Mouse (Mus musculus) neural tube, embryonic 15.5 days (tissue): ENCODE data around the gene Crabp2. TPM values are rescaled to one million over a fixed set of nuclear protein-coding genes. Genes with fewer than 3 reads are reported as not detected.

Experiments
- ATAC-seq: fragments of 200-750 bp; cut with Nextera tagmentation; 2 replicates; pipeline ENCODE4 v1.8.0; 2017; ENCODE audit warnings: mild to moderate bottlenecking, moderate TSS enrichment, moderate library complexity; ENCODE audit not compliant: low FRiP score
- H3K27ac ChIP-seq: fragments of 300-500 bp; sonication (generic); replicated peaks from 2 replicates; pipeline ENCODE4 v1.5.1; 2015; ENCODE audit warnings: mild to moderate bottlenecking, inconsistent platforms
- H3K27me3 ChIP-seq: fragments of 300-500 bp; sonication (generic); replicated peaks from 2 replicates; pipeline ENCODE4 v1.6.1; 2015; ENCODE audit warnings: inconsistent platforms
- H3K36me3 ChIP-seq: fragments of 300-500 bp; sonication (generic); 2 replicates; pipeline ENCODE4 v1.6.1; 2015; ENCODE audit warnings: inconsistent platforms
- H3K4me1 ChIP-seq: fragments of 300-500 bp; sonication (generic); 2 replicates; pipeline ENCODE4 v1.6.1; 2015; ENCODE audit warnings: inconsistent platforms
- H3K4me2 ChIP-seq: fragments of 300-500 bp; sonication (generic); 2 replicates; pipeline ENCODE4 v1.6.1; 2015; ENCODE audit warnings: inconsistent platforms, mild to moderate bottlenecking, moderate library complexity
- H3K4me3 ChIP-seq: fragments of 300-500 bp; sonication (generic); replicated peaks from 2 replicates; pipeline ENCODE4 v1.5.1; 2015; ENCODE audit warnings: mild to moderate bottlenecking, inconsistent platforms
- H3K9ac ChIP-seq: fragments of 300-500 bp; sonication (generic); replicated peaks from 2 replicates; pipeline ENCODE4 v1.6.1; 2015; ENCODE audit warnings: mild to moderate bottlenecking, inconsistent platforms
- H3K9me3 ChIP-seq: fragments of 300-500 bp; sonication (generic); replicated peaks from 2 replicates; pipeline ENCODE4 v1.6.1; 2016; ENCODE audit warnings: inconsistent platforms
- whole genome bisulfite sequencing: fragments of 180-500 bp; shearing (Covaris S2); methylation state at CpG from one replicate; pipeline ENCODE4 v1.1.7; 2015; ENCODE audit warnings: mixed read lengths; 5-methylcytosine and 5-hydroxymethylcytosine counted together
- polyA plus RNA-seq: library from polyadenylated mRNA; unstranded; fragments of >200 nt; fragmentation: Nextera tagmentation; extraction: Ambion mirVana; gene quantifications from 2 replicates; pipeline ENCODE4 v1.2.1, GENCODE M21; 2015

Gene Crabp2
- polyA plus RNA-seq, 1 experiment from 2014 or later = 81.1 TPM

- Histone ChIP-seq H3K27me3 (peaks cover 71% of the 10 kb centered on the region), H3K4me2 (no peak overlapping the region), H3K4me1 (peaks cover 22% of the 10 kb centered on the region), H3K9ac (no peak overlapping the region), H3K9me3 (no peaks in the 10 kb centered on the region), H3K27ac (no peak overlapping the region), H3K4me3 (no peak overlapping the region), H3K36me3 (no peaks in the 10 kb centered on the region)
- no peak for ATAC-seq
- 12% methylated on average over 3 of the region's 6 CpGs for WGBS
Measured at GRCm38 (mm10) chr3:87993436-87993835, 45.0 kb downstream of the Crabp2 start.

- Histone ChIP-seq H3K36me3 (no peaks in the 10 kb centered on the region), H3K4me2 (no peak overlapping the region), H3K27me3 (peaks cover 88% of the 10 kb centered on the region), H3K4me3 (no peak overlapping the region), H3K9ac (no peak overlapping the region), H3K4me1 (peaks cover 34% of the 10 kb centered on the region), H3K27ac (no peak overlapping the region), H3K9me3 (no peaks in the 10 kb centered on the region)
- 24% methylated on average over 11 of the region's 11 CpGs for WGBS
- ATAC-seq = no peak
Measured at GRCm38 (mm10) chr3:87995331-87995730, 46.9 kb downstream of the Crabp2 start.

GRCm38 (mm10) chr3:87996401-87996800 is 47.9 kb downstream of the Crabp2 start:
- 3% methylated on average over 15 of the region's 15 CpGs for WGBS
- peaks cover 93% of the 10 kb centered on the region for H3K27me3 ChIP-seq
- ATAC-seq = no peak

GRCm38 (mm10) chr3:87996971-87997614 is 48.6 kb downstream of the Crabp2 start:
- H3K4me1 ChIP-seq = peaks cover 49% of the 10 kb centered on the region
- WGBS = 1% methylated on average over 49 of the region's 49 CpGs
- peak overlapping the region; percentile 54 for H3K9ac ChIP-seq
- H3K4me2 ChIP-seq = peak overlapping the region; percentile 92
- no peak overlapping the region for H3K27ac ChIP-seq
- no peaks in the 10 kb centered on the region for H3K9me3 ChIP-seq
- H3K4me3 ChIP-seq = peak overlapping the region; percentile 47
- peaks cover 97% of the 10 kb centered on the region for H3K27me3 ChIP-seq
- no peak; the same call in 1 of the 2 replicates for ATAC-seq
- H3K36me3 ChIP-seq = no peaks in the 10 kb centered on the region

More at GRCm38 (mm10) chr3:87996401-87996800, 47.9 kb downstream of the Crabp2 start:
- H3K4me2 ChIP-seq = peak overlapping the region; percentile 92
- peaks cover 42% of the 10 kb centered on the region for H3K4me1 ChIP-seq
- H3K4me3 ChIP-seq = peak overlapping the region; percentile 47
- H3K9me3 ChIP-seq = no peaks in the 10 kb centered on the region
- H3K9ac ChIP-seq = 0 out of 2 replicates have a peak overlapping the region, but pooled peaks have one; percentile 54
- H3K36me3 ChIP-seq = no peaks in the 10 kb centered on the region
- H3K27ac ChIP-seq = no peak overlapping the region

GRCm38 (mm10) chr3:87998747-87999146 is 50.3 kb downstream of the Crabp2 start:
- peak overlapping the region; percentile 92 for H3K4me2 ChIP-seq
- H3K27ac ChIP-seq = peak overlapping the region; percentile 76; the same call in 1 of the 2 replicates
- peak overlapping the region; percentile 53; the same call in 1 of the 2 replicates for H3K9ac ChIP-seq
- peaks cover 56% of the 10 kb centered on the region for H3K4me1 ChIP-seq
- H3K4me3 ChIP-seq = peak overlapping the region; percentile 43
- no peaks in the 10 kb centered on the region for H3K9me3 ChIP-seq
- H3K27me3 ChIP-seq = peaks cover 99% of the 10 kb centered on the region
- H3K36me3 ChIP-seq = no peaks in the 10 kb centered on the region
- 2% methylated on average over 7 of the region's 7 CpGs for WGBS
- peak; percentile 33; the same call in 1 of the 2 replicates for ATAC-seq

GRCm38 (mm10) chr3:87999243-87999895 is 50.9 kb downstream of the Crabp2 start:
- no peak for ATAC-seq
- Histone ChIP-seq H3K27ac (peak overlapping the region; percentile 76), H3K9ac (peak overlapping the region; percentile 53), H3K9me3 (no peaks in the 10 kb centered on the region), H3K4me3 (peak overlapping the region; percentile 43), H3K4me2 (peak overlapping the region; percentile 92), H3K36me3 (no peaks in the 10 kb centered on the region), H3K27me3 (peaks cover 95% of the 10 kb centered on the region), H3K4me1 (peaks cover 56% of the 10 kb centered on the region)
- WGBS = under 1% methylated on average over 38 of the region's 38 CpGs

GRCm38 (mm10) chr3:88000181-88000580 is 51.7 kb downstream of the Crabp2 start, which contains the start of gene Bcan:
Gene Bcan, minus strand, starts transcription at chr3:88000230.
- H3K9ac ChIP-seq = peak within 1 kb of the TSS; percentile 53
- ATAC-seq = peak; percentile 27; the same call in 1 of the 2 replicates
- H3K4me2 ChIP-seq = peak within 1 kb of the TSS; percentile 92
- 0% methylated on average over 37 of the region's 39 CpGs for WGBS
- H3K27ac ChIP-seq = peak within 1 kb of the TSS; percentile 76
- H3K4me1 ChIP-seq = peaks cover 56% of the 10 kb centered on the region
- no peaks in the 10 kb centered on the region for H3K36me3 ChIP-seq
- peaks cover 87% of the 10 kb centered on the region for H3K27me3 ChIP-seq
- H3K4me3 ChIP-seq = peak within 1 kb of the TSS; percentile 43
- H3K9me3 ChIP-seq = no peaks in the 10 kb centered on the region

- WGBS = 17% methylated on average over 11 of the region's 11 CpGs
- peak overlapping the region; percentile 43 for H3K4me3 ChIP-seq
- no peaks in the 10 kb centered on the region for H3K36me3 ChIP-seq
- H3K4me2 ChIP-seq = peak overlapping the region; percentile 92
- H3K4me1 ChIP-seq = peaks cover 53% of the 10 kb centered on the region
- H3K9me3 ChIP-seq = no peaks in the 10 kb centered on the region; the same call in 1 of the 2 replicates
- H3K27ac ChIP-seq = peak overlapping the region; percentile 76
- H3K27me3 ChIP-seq = peaks cover 84% of the 10 kb centered on the region
- no peak for ATAC-seq
- H3K9ac ChIP-seq = no peak overlapping the region
Measured at GRCm38 (mm10) chr3:88000816-88001595, 52.5 kb downstream of the Crabp2 start.

GRCm38 (mm10) chr3:88002291-88002976 is 54.0 kb downstream of the Crabp2 start:
- no peak overlapping the region for H3K9ac ChIP-seq
- no peak overlapping the region for H3K4me3 ChIP-seq
- 4% methylated on average over 17 of the region's 17 CpGs for WGBS
- H3K4me2 ChIP-seq = peak overlapping the region; percentile 33
- H3K27me3 ChIP-seq = peaks cover 70% of the 10 kb centered on the region
- peak; percentile 38 for ATAC-seq
- peaks cover 42% of the 10 kb centered on the region for H3K4me1 ChIP-seq
- H3K27ac ChIP-seq = peak overlapping the region; percentile 62
- H3K36me3 ChIP-seq = no peaks in the 10 kb centered on the region
- H3K9me3 ChIP-seq = no peaks in the 10 kb centered on the region; the same call in 1 of the 2 replicates
